Mouse (Mus musculus): ENCODE measurements around the gene Nr2e1.

The Nr2e1 gene

DNA sequence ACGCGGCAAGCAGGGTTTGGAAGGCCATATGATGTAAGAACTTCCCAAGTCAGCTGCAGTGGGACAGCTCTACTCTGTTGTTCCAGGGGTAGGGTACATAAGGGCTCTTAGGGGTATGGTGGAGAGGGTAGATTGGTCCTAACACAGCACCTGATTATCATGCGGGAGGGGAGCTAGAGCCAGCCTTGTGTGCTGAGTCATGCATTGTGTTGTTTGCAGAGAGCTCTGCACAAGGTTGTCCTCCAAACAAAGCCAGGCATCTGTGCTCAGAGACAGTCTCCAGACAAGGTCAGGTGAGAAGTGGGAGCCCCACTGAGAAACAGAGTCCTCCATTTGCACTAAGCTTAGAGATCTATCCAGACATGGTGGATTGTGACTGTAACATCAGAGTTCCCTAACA is 36.9 kb downstream of the Nr2e1 start:
- no peak for DNase-seq (ENCODE audit: low spot score in 2 of 2)

DNA sequence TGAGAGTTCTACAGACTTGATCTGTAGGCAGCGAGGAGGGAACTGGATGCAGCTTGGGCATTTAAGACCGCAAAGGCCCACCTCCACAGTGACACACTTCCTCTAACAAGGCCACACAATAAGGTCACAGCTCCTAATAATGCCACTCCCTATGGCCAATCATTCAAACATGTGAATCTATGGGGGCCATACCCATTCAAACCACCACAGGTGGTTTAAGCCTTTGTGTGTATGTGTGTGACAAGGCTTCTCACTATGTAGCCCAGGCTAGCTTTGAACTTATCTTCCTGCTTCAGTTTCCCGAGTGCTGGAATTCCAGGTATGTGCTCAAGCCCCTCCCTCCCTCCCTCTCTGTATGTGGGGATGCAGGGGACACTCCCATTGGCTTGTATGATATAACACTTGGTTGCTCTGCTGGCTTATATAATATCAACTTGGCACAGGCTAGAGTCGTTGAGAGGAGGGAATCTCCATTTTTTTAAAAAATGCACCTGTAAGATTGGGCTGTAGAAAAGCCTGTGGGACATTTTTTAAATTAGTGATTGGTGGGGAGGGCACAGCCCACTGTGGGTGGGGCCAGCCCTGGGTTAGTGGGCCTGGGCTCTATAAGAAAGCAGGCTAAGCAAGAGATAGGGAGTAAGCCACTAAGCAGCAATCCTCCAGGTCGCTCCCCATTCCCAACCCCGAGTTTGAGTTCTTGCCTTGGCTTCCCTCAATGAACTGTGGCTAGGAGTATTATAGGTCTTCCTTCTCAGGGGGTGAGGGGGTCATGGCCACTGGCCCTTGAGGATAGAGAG is 37.5 kb downstream of the Nr2e1 start:
- no peak for DNase-seq (ENCODE audit: low spot score in 2 of 2)

DNA sequence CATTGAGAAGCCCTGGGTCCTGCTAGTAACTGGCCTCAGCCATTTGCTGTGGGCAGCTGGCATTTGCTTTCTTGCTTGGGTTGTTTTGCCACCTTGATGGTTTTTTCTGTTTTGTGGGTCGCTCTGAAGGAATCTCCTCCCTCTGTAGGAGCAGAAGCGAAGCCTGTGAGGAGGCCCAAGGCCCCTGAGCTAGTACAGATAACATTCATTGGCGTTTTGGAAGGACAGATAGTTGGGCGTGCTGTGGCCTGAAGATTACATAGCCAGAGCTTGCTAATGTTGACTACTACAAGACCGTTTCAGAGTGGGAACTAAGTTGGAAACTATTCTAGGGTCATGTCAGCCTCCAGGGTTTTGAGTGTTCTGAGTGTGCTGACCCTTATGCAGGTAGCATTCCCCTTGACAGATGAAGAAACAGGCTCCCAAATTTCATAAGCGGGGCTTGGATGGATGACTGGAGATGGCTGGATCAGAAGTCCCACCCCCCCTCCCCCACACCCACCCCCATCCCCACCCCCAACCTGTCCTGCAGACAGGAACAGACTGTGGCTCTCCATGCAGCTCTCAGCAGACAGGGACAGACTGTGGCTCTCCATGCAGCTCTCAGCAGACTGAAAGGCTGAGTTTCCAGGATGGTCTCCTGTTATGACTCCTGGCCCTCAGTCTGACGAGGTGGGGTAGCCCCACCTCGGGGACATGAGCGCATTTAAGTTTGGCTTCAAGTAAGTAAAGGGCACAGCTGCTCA is 45.7 kb downstream of the Nr2e1 start:
- no peak for DNase-seq (ENCODE audit: low spot score in 2 of 2)

DNA sequence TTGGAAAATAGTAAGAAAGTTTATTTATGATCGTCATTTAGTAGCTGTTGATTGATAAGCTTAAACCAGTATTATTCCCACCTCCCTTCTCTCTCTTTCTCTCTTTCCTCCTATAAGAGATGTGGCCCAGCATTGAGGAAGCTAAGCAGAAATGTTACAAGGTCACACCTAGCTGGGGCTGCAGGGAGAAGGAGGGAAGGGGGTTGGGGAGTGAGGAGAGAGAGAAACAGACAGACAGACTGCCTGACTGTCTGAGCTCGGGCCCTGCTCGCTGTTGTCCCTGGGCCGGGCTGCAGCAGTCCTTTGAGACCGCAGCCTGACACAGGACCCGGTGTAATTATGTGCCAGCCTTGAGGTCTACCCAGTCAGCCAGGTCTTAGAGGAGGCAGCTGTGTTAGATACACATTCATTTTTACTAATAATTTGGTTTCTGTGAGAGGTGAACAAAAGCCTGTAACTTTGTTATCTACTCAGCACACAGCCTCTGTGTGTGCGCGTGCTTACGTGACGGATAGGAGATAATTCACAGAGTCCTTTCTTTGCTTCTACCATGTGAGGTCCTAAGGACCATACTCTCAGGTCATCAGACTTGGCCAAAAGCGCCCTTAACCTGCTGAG is 49.5 kb downstream of the Nr2e1 start:
- DNase-seq (ENCODE audit: low spot score in 2 of 2): no peak

DNA sequence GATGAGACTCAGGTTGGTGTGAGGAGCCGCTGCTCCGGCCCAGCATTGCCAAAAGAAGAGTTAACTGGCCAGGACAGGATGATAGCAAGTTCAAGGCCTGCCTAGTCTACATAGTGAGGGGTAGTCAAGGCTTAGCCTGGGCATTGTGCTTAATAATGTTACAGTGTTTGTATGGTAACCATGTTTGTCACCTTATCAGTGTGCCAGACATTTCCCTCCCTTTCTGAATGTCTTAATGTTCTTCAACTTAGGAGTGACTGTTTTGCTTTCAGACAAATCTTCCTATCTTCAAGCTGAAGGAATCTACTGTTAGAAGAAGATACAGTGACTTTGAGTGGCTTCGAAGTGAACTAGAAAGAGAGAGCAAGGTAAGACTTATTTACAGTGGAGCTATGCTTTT is 57.8 kb downstream of the Nr2e1 start:
- no peak for DNase-seq (ENCODE audit: low spot score in 2 of 2)

DNA sequence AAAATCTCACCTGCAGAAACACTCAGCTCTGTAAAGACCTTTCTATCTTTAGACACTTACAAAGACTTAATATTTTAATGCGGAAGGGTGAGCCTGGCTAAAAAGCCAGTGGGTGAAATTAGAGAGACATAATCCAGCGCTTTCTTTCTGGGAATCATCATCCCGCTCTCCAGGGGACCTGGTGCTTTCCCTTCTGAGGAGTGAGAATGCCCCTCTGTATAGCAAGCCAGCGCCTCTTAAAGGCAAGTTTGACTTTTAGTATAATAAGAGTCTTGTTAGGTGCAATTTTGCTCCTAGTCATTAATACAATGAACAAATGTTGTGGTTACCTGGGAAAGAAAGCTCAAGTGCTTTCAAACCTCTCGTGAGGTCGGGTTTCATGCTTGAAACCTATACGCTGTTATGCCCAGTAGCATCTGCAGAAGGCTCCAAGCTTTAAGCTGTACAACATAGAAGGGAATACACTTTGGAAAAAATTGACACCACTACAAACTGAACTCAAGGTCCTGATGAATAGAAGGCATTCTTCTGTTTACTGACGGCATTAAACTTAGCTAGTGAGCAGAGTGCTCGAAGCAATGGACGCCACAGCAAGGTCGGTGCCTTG is 59.8 kb downstream of the Nr2e1 start:
- DNase-seq (ENCODE audit: low spot score in 2 of 2): no peak

DNA sequence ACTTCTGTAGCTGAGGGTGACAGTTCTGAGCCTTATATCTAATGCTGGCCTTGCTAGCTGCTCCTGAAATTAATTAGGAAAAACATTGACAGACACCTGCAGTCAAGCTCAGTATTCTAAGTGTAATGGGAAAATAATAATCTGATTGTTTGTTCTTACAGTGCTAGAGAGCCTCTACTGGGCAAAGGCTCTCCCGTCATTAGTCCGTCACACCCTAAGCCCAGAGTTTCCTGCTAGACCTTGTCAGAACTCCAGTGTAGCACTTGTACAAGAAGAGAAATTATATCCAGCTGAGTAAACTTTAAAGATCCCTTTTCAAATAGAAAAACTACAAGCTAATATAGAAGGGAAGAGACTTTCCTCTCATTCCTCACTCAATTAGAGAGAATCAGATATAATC is 60.5 kb downstream of the Nr2e1 start:
- no peak for DNase-seq (ENCODE audit: low spot score in 2 of 2)

DNA sequence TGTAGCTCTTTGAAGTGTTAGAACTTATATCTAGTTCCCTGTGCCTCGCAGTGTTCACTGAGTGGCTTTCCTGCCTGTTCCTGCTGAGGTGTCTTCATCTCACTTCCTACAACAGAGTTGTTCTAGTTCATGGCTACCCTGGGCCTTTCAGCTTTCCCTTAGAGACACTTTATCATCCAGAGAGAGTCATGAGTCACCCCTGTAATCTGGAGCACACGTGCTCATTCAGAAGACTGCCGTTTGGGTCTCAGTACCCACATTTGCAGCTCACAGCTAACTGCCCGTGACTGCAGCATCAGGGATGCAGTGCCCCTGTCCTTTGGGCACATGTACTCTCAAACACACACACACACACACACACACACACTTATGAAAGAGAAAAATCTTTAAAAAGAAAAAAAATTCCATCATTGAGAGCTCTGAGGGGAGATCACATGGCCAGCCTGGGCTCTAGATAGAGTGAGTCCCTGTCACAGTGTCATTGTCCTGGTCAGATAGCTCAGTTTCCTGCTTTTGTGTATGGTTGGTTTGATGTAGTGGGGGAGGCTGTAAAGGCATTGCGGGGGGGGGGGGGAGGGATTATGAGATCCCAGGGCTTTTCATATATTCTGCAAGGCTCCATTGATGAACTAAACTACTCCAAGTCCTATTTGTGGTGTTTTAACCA is 62.0 kb downstream of the Nr2e1 start:
- no peak for DNase-seq (ENCODE audit: low spot score in 2 of 2)

DNA sequence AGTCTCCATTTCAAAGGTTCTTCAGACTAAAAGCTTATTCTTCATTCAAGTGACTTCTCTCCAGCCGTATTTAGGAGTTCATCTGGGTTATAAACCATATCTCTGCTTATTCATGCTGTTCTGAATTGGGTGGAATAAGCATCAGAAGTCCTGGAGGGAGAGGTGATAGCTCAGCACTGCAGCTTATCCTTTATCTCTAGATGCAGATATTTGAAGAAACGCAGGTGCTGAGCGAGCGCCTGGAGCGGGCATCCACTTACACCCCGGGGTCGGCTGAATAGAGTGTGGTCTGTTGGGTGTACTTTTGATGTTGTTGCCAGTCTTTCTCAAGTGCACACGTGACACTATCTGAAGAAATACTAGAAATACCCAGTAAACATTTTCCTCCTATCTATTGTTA is 65.1 kb downstream of the Nr2e1 start:
- no peak for DNase-seq (ENCODE audit: low spot score in 2 of 2)

DNA sequence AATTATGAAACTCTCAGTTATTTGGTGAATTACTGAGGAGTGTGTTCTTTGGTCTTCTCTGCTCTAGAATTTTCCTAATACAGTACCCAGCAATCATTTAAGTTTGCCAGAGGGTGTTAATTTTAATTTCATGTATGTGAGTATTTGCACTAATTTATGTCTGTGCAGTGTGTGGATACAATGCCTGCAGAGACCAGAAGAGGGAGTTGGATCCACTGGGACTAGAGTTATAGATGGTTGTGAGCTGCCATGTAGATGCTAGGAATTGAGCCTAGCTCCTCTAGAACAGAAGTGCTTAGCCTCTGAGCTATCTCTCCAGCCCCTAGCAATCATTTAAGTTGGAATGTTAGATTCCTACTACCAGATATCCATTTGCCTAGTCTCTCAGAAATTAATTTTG is 69.3 kb downstream of the Nr2e1 start:
- DNase-seq (ENCODE audit: low spot score in 2 of 2): no peak
